Mouse (Mus musculus) limb, embryonic 13.5 days (tissue): ENCODE measurements around the gene Srrm1. TPM values are rescaled to one million over a fixed set of nuclear protein-coding genes. Genes with fewer than 3 reads are reported as not detected.

ENCODE experiments used
- ATAC-seq: fragments of 200-750 bp; cut with Nextera tagmentation; 2 replicates; pipeline ENCODE4 v1.8.0; 2017; ENCODE audit warnings: low read depth, moderate number of reproducible peaks, moderate TSS enrichment; ENCODE audit not compliant: low FRiP score
- H3K27ac ChIP-seq: fragments of 300-500 bp; sonication (generic); 2 replicates; pipeline ENCODE4 v1.5.1; 2015; ENCODE audit warnings: inconsistent platforms, mild to moderate bottlenecking, moderate library complexity
- H3K27me3 ChIP-seq: fragments of 300-500 bp; sonication (generic); 2 replicates; pipeline ENCODE4 v1.6.1; 2015; ENCODE audit warnings: mild to moderate bottlenecking, inconsistent platforms
- H3K36me3 ChIP-seq: fragments of 300-500 bp; sonication (generic); 2 replicates; pipeline ENCODE4 v1.6.1; 2015; ENCODE audit warnings: inconsistent platforms, mild to moderate bottlenecking, moderate library complexity
- H3K4me1 ChIP-seq: fragments of 300-500 bp; sonication (generic); 2 replicates; pipeline ENCODE4 v1.6.1; 2015; ENCODE audit warnings: inconsistent platforms
- H3K4me2 ChIP-seq: fragments of 300-500 bp; sonication (generic); replicated peaks from 2 replicates; pipeline ENCODE4 v1.6.1; 2015; ENCODE audit warnings: inconsistent platforms, mild to moderate bottlenecking, moderate library complexity
- H3K4me3 ChIP-seq: fragments of 300-500 bp; sonication (generic); 2 replicates; pipeline ENCODE4 v1.5.1; 2015; ENCODE audit warnings: moderate library complexity, mild to moderate bottlenecking, inconsistent platforms
- H3K9ac ChIP-seq: fragments of 300-500 bp; sonication (generic); 2 replicates; pipeline ENCODE4 v1.6.1; 2015; ENCODE audit warnings: mild to moderate bottlenecking, inconsistent platforms
- H3K9me3 ChIP-seq: fragments of 300-500 bp; sonication (generic); 2 replicates; pipeline ENCODE4 v1.6.1; 2016; ENCODE audit warnings: inconsistent platforms
- WGBS: fragments of 180-500 bp; shearing (Covaris S2); methylation state at CpG from one replicate; pipeline ENCODE4 v1.1.7; 2015; 5-methylcytosine and 5-hydroxymethylcytosine counted together
- polyA plus RNA-seq: library from polyadenylated mRNA; unstranded; fragments of >200 nt; fragmentation: Nextera tagmentation; extraction: Ambion mirVana; gene quantifications from 2 replicates; pipeline ENCODE4 v1.2.1, GENCODE M21; 2015

Srrm1 gene
- polyA plus RNA-seq, 1 experiment from 2014 or later = 295 TPM

GRCm38 (mm10) chr4:135313111-135313691 is 39.9 kb downstream of the Srrm1 start:
- Histone ChIP-seq H3K27me3 (no peaks in the 10 kb centered on the region), H3K4me3 (no peak overlapping the region), H3K4me1 (peaks cover 15% of the 10 kb centered on the region), H3K4me2 (no peak overlapping the region), H3K9me3 (peaks cover 7% of the 10 kb centered on the region), H3K27ac (peak overlapping the region; percentile 28; the same call in 1 of the 2 replicates), H3K36me3 (peaks cover 34% of the 10 kb centered on the region), H3K9ac (no peak overlapping the region)
- ATAC-seq = no peak
- 51% methylated on average over 17 of the region's 17 CpGs for WGBS

GRCm38 (mm10) chr4:135312706-135313105 is 40.4 kb downstream of the Srrm1 start:
- H3K4me2 ChIP-seq = no peak overlapping the region
- 43% methylated on average over 4 of the region's 4 CpGs for WGBS
- peaks cover 7% of the 10 kb centered on the region for H3K9me3 ChIP-seq
- no peak overlapping the region for H3K9ac ChIP-seq
- no peaks in the 10 kb centered on the region for H3K27me3 ChIP-seq
- peaks cover 34% of the 10 kb centered on the region for H3K36me3 ChIP-seq
- ATAC-seq = no peak
- peaks cover 17% of the 10 kb centered on the region for H3K4me1 ChIP-seq
- H3K27ac ChIP-seq = peak overlapping the region; percentile 28; the same call in 1 of the 2 replicates
- no peak overlapping the region for H3K4me3 ChIP-seq

GRCm38 (mm10) chr4:135310371-135310770 is 42.8 kb downstream of the Srrm1 start:
- Histone ChIP-seq H3K27ac (no peak overlapping the region), H3K9me3 (peaks cover 6% of the 10 kb centered on the region), H3K4me1 (peaks cover 25% of the 10 kb centered on the region), H3K27me3 (no peaks in the 10 kb centered on the region), H3K36me3 (peaks cover 11% of the 10 kb centered on the region), H3K4me3 (no peak overlapping the region), H3K4me2 (no peak overlapping the region), H3K9ac (no peak overlapping the region)
- ATAC-seq = no peak
- WGBS = 86% methylated on average over 8 of the region's 8 CpGs

GRCm38 (mm10) chr4:135309726-135310125 is 43.4 kb downstream of the Srrm1 start:
- Histone ChIP-seq H3K36me3 (peaks cover 4% of the 10 kb centered on the region), H3K4me3 (no peak overlapping the region), H3K4me2 (no peak overlapping the region), H3K27me3 (no peaks in the 10 kb centered on the region), H3K4me1 (peaks cover 25% of the 10 kb centered on the region), H3K27ac (no peak overlapping the region), H3K9me3 (no peaks in the 10 kb centered on the region), H3K9ac (no peak overlapping the region)
- ATAC-seq = no peak
- WGBS = 42% methylated on average over 5 of the region's 5 CpGs

GRCm38 (mm10) chr4:135309112-135309659 is 43.9 kb downstream of the Srrm1 start:
- no peak for ATAC-seq
- Histone ChIP-seq H3K4me3 (no peak overlapping the region), H3K4me2 (no peak overlapping the region), H3K27me3 (no peaks in the 10 kb centered on the region), H3K4me1 (peaks cover 25% of the 10 kb centered on the region), H3K9me3 (no peaks in the 10 kb centered on the region), H3K9ac (0 out of 2 replicates have a peak overlapping the region, but pooled peaks have one; percentile 19), H3K27ac (no peak overlapping the region), H3K36me3 (no peaks in the 10 kb centered on the region)
- WGBS = 50% methylated on average over 9 of the region's 9 CpGs

- Histone ChIP-seq H3K4me2 (no peak overlapping the region), H3K36me3 (no peaks in the 10 kb centered on the region), H3K9ac (0 out of 2 replicates have a peak overlapping the region, but pooled peaks have one; percentile 8), H3K27me3 (no peaks in the 10 kb centered on the region), H3K9me3 (no peaks in the 10 kb centered on the region), H3K27ac (peak overlapping the region; percentile 33; the same call in 1 of the 2 replicates), H3K4me3 (no peak overlapping the region), H3K4me1 (peaks cover 14% of the 10 kb centered on the region)
- no peak for ATAC-seq
- 52% methylated on average over 17 of the region's 17 CpGs for WGBS
Observed at GRCm38 (mm10) chr4:135306971-135307632, 46.0 kb downstream of the Srrm1 start.

- Histone ChIP-seq H3K36me3 (no peaks in the 10 kb centered on the region), H3K27ac (no peak overlapping the region), H3K9ac (no peak overlapping the region), H3K27me3 (no peaks in the 10 kb centered on the region), H3K4me3 (no peak overlapping the region), H3K4me1 (peaks cover 14% of the 10 kb centered on the region), H3K4me2 (no peak overlapping the region), H3K9me3 (no peaks in the 10 kb centered on the region)
- ATAC-seq = no peak
- 62% methylated on average over 4 of the region's 4 CpGs for WGBS
Observed at GRCm38 (mm10) chr4:135306533-135306932, 46.6 kb downstream of the Srrm1 start.

- 82% methylated on average over 10 of the region's 10 CpGs for WGBS
- Histone ChIP-seq H3K4me2 (no peak overlapping the region), H3K9ac (no peak overlapping the region), H3K4me3 (no peak overlapping the region), H3K9me3 (no peaks in the 10 kb centered on the region), H3K36me3 (no peaks in the 10 kb centered on the region), H3K27me3 (no peaks in the 10 kb centered on the region), H3K4me1 (peaks cover 20% of the 10 kb centered on the region), H3K27ac (no peak overlapping the region)
- no peak for ATAC-seq
Observed at GRCm38 (mm10) chr4:135302261-135302660, 50.9 kb downstream of the Srrm1 start.

GRCm38 (mm10) chr4:135301166-135301565 is 52.0 kb downstream of the Srrm1 start:
- Histone ChIP-seq H3K9me3 (no peaks in the 10 kb centered on the region), H3K36me3 (no peaks in the 10 kb centered on the region), H3K4me1 (peaks cover 21% of the 10 kb centered on the region), H3K9ac (no peak overlapping the region), H3K27ac (no peak overlapping the region), H3K27me3 (no peaks in the 10 kb centered on the region), H3K4me2 (no peak overlapping the region), H3K4me3 (no peak overlapping the region)
- WGBS = 67% methylated on average over 3 of the region's 3 CpGs
- ATAC-seq = no peak

GRCm38 (mm10) chr4:135300248-135301041 is 52.7 kb downstream of the Srrm1 start:
- no peak overlapping the region for H3K27ac ChIP-seq
- H3K27me3 ChIP-seq = no peaks in the 10 kb centered on the region
- H3K9ac ChIP-seq = no peak overlapping the region
- no peak for ATAC-seq
- no peak overlapping the region for H3K4me2 ChIP-seq
- H3K4me3 ChIP-seq = no peak overlapping the region
- H3K36me3 ChIP-seq = no peaks in the 10 kb centered on the region
- 87% methylated on average over 26 of the region's 26 CpGs for WGBS
- H3K4me1 ChIP-seq = peaks cover 21% of the 10 kb centered on the region
- no peaks in the 10 kb centered on the region for H3K9me3 ChIP-seq

- Histone ChIP-seq H3K27me3 (no peaks in the 10 kb centered on the region), H3K9me3 (no peaks in the 10 kb centered on the region), H3K4me1 (peaks cover 21% of the 10 kb centered on the region), H3K27ac (peak overlapping the region; percentile 87), H3K9ac (no peak overlapping the region), H3K4me2 (0 out of 2 replicates have a peak overlapping the region, but pooled peaks have one; percentile 9), H3K4me3 (no peak overlapping the region), H3K36me3 (no peaks in the 10 kb centered on the region)
- WGBS = 83% methylated on average over 10 of the region's 10 CpGs
- ATAC-seq = no peak
Observed at GRCm38 (mm10) chr4:135298680-135299079, 54.4 kb downstream of the Srrm1 start.
